Mouse (Mus musculus): ENCODE data around the gene Kdm4b.
A peak's percentile ranks its signal among the peaks of the same experiment; 100 is the strongest.

The Kdm4b gene

DNA sequence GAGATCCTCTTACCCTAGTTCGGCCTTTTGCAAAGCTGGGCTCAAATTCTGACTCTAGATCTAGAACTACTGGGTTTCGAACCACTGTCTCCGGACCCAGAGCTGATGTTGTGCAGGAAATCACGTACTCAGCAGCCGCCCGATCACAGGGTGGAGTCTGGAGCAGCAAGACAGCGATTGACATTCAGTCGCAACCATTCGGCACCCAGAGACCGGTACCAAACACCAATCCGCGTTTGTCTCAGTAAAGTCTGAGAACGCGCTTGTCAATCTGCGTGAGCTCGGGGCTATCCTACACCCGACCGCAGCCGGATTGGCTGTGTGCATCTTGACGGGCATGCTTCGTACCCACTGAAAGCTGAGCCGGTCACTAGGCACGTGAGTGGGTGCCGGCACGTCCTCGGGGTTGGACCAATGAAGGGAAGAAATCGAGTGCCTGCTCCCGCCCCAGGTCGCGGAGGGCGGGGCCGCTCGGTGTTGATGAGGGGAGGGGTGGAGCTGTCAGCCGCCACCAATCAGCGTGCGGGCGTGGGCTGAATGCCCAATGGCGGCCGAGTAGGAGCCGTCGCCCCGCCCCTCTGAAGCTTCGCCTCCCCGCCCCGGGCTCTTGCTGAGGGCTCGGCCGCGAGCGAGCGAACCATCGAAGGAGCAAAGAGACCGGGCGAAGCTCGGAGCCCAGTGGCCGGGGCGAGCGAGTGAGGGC, at the start of gene Kdm4b:
Kdm4b (plus strand) TSS at position 613 of the 703 bp plus-strand sequence.
- DNase-seq (ENCODE audit: low spot score in 2 of 2), result peak; percentile 96 to 99

DNA sequence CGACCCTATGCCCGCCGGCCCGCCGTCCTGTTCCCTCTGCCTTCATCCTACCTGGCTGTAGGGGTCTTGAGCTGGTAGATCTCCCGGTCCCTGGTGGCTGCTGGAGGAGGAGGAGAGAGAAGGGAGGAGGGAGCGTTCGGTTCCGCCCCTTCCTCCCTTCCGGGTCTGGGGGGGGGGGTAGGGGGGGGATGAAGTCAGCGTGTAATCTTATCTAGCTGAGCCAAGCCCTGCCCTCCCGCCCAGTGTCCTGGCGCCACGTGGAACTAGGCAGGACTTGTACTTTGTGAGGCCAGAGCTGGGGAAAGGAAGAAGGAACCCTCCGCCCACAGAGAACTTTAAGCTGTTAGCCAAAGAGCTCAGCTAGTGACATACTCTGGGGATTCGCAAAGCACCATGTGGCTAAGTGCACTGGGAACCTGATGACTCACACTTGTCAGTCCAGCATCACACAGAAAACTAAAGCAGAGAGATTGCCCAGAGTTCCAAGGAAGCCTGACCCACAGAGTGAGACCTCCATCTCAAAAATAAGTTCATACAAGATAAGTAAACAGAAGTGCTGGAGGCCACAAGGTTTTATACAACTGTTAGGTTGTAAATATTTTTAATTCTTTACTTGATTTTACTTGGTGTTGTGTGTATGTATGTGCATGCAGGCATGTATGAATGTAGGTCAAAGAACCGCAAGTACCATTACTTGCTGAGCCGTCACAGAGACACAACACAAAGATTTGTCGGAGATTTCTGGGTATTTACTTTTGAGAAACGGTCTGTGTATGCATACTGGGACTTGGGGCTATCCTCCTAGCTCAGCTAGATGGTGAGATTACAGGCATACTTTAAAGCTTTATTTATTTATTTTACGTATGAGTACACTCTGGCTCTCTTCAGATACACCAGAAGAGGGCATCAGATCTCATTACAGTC, 49.0 kb upstream of the Kdm4b start, which contains the start of gene Ticam1:
Ticam1 (minus strand) TSS at position 144 of the 924 bp plus-strand sequence.
- peak in 1 of 2 experiments; percentile 51 for DNase-seq (ENCODE audit: low spot score in 2 of 2)

- no peak for DNase-seq (ENCODE audit: low spot score in 2 of 2)
Measured at GRCm38 (mm10) chr17:56277567-56277893, 48.3 kb upstream of the Kdm4b start.

DNA sequence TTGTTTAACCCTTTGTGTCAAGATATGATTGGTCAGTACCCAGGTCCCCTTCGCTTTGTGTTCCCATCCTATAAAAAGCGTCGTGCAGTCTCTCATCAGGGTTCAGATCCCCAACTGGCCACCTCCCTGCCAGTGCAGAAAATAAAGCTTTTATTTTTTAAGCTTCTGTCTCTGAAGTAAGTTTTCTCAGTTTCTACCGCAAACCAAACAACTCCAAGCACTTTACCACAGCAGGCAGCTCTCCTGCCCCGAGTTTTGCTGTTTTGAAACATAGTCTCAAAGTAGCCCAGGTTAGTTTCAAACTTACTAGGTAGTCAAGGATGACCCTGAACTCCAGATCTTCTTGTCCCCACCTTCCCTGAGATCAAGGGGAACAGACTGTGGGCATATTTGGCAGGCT, 47.5 kb upstream of the Kdm4b start:
- no peak for DNase-seq (ENCODE audit: low spot score in 2 of 2)

DNA sequence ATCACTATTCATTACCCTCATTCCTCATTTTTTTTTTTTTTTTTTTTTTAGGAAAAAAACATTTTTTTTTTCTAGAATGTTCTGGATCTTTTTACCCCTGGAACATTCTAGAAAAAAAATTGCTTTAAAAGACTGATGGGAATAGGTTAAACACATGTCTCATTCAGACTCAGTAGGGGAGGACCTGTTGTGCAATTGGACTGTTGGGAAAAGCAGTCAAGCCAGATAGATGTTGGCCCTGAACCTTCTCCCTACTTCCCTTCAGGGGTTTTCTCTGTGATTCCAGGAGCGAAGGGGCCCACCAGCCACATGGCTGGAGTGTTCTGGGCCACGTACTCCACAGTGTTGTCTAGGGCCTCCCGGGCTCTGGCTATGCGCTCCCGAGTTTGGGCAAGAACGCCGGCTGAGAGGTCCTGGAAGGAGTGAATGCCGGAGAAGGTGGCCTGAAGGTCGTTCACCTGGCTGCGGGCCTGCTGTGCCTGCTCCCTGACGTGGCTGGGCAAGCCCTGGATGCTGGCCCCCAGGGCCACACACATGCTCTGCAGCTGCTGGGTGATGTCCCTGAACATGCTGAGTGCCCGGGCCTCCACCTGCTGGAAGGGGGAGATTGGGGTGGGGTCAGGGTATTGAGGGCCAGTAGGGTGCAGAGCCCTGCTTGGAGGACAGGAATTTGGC, 46.2 kb upstream of the Kdm4b start:
- DNase-seq (ENCODE audit: low spot score in 2 of 2), result no peak

DNA sequence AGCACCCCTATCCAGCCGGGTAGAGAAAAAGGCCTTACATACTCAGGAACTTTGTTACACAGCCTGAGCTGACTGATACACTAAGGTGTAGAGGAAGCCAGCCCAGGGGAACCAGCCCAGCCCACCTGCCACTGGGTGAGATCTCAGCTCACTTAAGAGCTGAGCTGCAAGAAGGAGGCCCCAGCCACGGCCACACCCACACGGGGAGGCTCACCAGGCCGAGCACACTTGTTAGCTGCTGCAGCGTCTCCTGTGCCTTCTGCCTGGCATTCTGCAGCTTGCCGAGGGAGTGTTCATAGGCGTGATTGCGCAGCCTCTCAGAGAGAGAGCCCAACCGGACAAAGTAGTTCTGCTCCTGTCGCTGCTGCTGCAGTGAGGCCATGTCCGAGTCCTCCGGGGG, 44.7 kb upstream of the Kdm4b start:
- DNase-seq (ENCODE audit: low spot score in 2 of 2), result no peak

GRCm38 (mm10) chr17:56282802-56283201, 43.1 kb upstream of the Kdm4b start:
- DNase-seq (ENCODE audit: low spot score in 2 of 2), result no peak

- DNase-seq (ENCODE audit: low spot score in 2 of 2), result no peak
Measured at GRCm38 (mm10) chr17:56283316-56283715, 42.5 kb upstream of the Kdm4b start.

DNA sequence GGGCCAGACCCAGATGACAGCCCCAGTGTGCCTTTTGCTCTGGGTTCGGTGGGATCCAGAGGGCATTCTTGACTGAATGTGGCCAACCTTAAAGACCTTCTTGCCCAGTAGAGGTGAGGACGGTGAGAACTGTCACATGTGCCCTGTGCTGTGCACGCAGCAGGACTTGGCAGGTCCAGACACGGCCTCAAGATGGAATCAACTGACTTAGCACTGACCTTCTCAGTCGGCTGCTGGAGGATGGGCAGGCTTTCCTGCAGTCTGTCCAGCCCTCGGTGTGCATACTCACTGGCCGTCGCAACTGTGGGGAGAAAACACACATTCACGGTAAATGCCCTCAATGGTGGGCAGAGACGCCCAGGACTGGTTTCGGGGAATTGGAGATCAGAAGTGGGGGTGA, 39.9 kb upstream of the Kdm4b start:
- no peak for DNase-seq (ENCODE audit: low spot score in 2 of 2)

GRCm38 (mm10) chr17:56287830-56288229, 38.0 kb upstream of the Kdm4b start:
- DNase-seq (ENCODE audit: low spot score in 2 of 2), result no peak

- no peak for DNase-seq (ENCODE audit: low spot score in 2 of 2)
Measured at GRCm38 (mm10) chr17:56288866-56289265, 37.0 kb upstream of the Kdm4b start.

DNA sequence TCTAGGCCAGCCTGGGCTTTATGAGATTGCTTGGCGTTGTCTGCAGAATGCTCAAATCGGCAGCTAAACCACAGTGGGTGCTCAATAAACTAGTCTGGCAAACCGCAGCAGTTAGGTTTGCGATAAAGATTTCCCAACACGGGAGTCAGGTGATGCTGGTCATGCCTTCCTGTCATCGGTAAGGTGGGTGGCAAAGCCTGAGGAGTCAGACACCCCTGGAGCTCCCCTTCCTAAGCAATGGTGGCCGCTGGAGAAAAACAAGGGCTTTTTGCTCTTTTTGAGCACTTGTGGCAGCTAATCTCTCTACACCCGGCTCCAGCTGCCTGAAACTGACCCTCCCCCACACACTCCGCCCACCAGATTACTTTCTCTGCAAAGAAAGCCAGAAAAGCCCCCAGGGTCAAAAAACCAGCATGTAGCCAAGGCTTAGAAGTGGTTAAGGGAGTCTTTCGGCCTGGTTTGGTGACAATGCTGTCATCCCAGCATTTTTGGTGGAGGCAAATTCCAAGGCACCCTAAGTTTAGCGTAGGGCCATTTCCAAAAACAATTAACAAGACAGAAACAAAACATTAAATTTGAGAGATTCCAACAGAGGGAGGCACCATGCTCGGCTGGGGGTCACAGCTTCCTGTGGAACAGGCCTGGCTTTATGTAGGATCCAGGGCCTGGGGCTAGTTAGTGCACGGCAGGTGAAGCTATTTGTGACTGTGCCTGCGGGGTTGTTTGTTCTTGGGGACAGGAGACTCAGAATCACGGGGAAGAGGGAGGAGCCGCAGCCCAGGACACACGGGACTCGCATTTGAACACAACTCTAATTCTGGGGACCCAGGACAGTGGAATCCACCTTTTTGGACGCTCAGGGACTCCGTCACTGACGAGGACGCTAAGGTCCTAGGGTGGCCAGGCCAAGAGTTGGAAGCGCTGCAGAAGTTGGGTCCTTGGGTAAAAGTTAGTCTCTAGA, 36.2 kb upstream of the Kdm4b start:
- DNase-seq (ENCODE audit: low spot score in 2 of 2), result no peak

DNA sequence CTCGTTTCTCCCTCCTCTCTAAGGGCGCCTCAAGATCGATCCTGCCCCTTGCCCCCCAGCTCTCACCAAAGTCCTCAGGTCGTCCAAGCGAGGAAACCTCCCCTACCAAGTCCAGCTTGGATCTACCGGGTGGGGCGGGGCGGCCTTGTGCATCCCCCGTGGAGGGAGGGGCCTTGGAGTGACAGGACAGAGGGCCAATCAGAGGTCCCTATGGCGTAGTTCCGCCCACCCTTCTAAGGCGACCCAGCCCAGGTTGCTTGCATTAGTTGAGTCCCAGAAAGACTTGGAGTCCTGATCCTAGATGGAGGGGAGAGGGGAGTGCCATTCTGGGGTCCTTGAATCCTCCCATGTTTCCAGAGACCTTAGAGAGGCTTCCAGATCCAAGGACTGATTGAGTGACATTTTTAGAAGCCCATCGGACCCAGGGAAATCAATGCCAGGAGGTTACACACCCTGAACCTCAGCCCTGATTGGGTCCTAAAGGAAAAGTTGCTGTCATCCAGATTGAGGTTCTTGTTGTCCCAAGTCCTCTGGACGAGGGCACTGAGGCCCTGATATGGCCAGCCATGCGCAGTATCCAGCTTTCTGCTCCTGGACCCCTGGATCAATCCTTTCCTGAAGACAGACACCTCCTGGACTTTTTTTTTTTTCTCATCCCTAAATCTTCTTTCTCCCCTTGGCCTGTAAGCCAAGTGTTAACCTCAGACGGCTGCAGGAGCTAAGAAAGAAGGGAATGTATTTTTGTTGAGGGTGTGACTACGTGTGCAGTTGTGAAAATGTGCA, 35.3 kb upstream of the Kdm4b start:
- peak; percentile 63 to 64 for DNase-seq (ENCODE audit: low spot score in 2 of 2)

DNA sequence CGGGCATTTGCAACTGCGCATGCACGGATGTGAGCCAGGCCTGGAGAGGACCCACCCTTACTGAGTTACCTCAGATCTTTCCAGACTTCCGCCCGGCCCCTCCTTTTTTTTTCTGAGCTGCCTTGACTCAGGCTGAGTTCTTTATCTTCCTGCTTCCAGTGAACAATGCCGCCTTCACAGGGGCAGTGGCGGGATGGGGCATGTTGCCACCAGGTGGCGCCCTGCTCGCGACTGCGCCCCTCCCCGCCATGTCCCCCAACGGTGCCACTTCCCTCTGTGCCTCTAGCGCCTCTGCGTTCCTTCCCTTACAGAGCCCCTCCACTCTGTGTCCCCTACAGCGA, 34.7 kb upstream of the Kdm4b start:
- DNase-seq (ENCODE audit: low spot score in 2 of 2), result peak; percentile 62 to 85

- DNase-seq (ENCODE audit: low spot score in 2 of 2), result no peak
Measured at GRCm38 (mm10) chr17:56291826-56292475, 33.9 kb upstream of the Kdm4b start.

GRCm38 (mm10) chr17:56292531-56293222, 33.2 kb upstream of the Kdm4b start, which contains the start of gene Plin3:
TSS of gene Plin3 (minus strand) at chr17:56292873.
- DNase-seq (ENCODE audit: low spot score in 2 of 2), result no peak

DNA sequence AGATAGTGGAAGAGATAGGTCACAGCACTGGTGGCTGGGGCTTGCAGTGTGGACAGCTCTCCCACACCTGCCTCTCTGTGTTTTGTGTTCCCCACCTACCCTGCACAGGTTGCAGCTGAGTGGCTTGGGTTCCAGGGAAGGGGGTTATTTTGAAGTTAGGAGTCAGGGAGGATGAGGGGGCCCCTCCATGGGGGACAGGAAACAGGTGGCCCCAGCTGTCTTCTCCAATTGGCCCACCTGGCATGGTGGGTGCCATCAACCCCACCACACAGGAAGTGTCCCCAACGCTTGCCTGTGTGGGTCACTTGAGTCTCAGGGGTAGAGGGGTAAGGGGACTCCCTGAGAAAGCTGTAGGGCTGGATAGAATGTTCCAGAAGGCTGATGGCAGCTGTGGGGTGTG, 32.6 kb upstream of the Kdm4b start:
- no peak for DNase-seq (ENCODE audit: low spot score in 2 of 2)

DNA sequence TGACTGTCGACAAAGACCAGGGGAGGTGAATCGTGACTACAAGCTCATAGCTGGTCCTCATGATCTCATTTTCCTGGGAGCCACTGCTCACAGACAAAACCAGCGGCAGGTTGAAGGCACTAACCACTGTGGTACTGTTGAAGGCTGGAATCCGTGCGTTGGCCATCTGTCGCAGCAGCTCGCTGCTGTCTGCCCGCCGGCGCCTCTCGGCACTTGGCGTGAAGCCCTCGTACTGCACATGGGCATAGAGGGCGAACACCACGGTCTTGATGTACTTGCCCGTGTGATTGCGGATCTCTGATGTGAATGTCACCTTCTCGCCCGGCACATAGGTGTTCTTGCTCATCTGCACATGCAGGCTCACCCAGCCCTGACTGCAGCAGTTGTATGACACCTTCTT, 31.6 kb upstream of the Kdm4b start:
- peak in 1 of 2 experiments; percentile 79 for DNase-seq (ENCODE audit: low spot score in 2 of 2)

DNA sequence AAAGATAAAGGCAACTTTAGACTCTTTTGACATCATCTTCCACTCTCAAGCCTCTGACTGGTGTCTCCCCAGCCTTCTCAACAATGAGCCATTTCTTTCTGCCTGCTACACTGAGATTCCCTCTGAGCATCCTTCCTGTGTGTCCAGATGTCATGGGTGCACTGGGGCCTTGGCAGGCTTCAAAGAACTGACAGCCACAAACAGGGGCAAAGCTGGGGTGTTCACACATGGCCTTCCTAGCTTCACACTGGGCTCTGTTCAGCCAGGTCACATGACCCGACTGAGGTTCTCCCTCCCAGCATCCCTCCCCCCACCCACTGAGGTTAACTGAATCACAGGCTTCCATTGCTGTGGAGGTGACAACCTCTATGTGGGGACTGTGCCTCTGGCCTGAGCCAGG, 29.7 kb upstream of the Kdm4b start:
- DNase-seq (ENCODE audit: low spot score in 2 of 2), result no peak
